Mouse (Mus musculus): ENCODE data around the gene Inpp5b.
"Not testable (repeated sequence)": the region's sequence is repeated elsewhere in the genome, so short reads cannot be mapped to it uniquely, and the experiment has no call there.

Inpp5b gene

DNA sequence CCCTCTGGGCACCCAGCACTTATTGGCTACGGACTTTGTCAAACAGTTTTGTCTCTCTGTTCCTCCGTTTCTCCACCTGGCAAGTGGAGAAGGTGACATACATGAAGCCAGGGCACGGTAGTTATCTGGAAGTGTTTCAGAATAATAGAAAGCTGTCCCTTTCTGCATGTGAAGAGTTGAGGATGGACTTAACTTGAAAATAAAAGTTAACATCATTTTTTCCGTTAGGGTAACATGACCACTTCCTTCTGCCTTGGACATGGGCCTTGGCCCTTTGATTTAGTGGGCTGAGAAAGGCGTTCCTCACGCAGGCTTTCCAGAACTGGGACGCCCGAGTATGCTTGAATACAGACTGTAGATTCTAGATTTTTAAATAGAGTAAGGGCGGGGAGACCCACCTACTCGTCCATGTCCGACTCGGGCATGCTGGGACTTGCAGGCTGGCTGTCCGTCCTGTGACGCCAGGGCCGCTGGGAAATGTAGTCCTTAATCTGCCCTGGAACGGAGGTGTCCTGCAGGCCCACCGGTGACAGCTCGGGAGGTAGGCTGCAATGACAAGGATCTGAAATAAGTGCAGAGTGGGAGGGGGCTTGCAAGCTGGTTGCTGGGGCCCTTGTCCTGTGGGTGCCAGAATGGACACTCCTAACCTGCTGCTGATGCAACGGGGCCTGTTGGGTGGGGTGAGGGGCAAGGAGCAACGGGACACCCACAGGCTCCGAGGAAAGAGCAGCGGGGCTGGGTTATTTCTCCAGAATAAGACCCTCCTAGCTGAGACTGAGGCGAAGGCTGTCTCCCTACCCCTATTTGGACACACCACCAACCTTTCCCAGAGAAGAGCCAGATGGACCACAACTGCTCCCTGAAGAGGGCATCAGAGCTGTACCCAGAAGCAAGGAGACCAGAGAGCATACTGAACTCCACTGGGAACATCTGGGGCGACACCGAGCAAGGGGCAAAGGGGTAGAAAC, at the start of gene Inpp5b:
Gene Inpp5b, plus strand, starts transcription at position 475 of the 968 bp plus-strand sequence.
- peak; percentile 87 to 90 for DNase-seq (ENCODE audit: low spot score in 2 of 2)

DNA sequence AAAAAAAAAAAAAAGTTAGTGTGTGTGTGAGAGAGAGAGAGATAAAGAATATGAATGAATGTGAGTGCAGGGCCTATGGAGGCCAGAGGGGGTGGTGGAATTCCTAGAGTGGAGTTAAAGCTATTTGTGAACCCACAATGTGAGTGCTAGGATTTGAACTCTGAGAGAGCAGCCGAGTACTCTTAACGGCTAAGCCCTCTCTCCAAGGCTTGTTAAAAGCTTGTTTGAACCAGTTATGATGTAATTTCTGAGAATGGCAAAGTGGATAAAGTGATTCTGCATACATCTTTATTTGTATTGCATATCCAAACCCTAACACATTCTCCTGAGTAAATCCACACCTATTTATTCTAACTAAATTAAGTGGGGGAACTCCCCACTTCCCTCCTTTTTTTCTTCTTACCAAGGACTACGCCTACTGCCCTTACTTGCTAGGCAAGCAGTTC, 49.2 kb upstream of the Inpp5b start:
- no peak for DNase-seq (ENCODE audit: low spot score in 2 of 2)

DNA sequence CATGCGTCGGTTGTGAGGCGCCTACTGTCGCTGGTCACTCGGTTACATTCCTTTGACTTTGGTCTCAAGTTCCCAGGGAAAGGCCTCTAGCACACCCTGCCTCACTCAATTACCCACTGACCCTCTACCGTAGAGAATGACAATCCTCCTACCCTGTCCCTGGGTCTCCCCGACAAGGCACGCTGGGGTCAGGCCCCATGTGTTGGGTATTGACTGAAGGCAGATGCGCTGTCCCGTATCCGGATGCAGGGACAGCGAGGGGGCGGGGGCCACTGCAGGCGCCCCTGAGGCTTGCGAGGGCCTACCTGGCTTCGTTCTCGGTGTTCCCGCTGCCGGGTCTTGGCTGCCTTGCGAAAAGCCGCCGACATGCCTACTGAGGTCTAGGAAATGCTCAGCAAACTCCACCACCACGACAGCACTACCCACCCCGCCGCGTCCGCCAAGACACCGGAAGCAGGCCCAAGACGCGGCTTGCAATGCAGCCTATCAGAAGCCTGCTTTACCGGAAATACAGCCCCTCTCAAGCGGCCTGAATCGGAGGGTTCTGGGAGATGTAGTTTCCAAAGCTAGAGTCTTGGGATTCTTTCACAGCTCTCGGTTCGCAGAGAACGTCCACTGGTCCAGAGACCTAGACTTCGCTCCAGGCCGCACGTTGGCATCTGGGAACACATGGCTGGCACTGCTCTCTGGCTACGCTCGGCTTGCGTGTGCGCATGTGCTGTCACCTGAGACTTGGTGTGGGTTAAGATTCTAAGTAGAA, 48.3 kb upstream of the Inpp5b start, which contains the start of gene Utp11:
Gene Utp11, minus strand, starts transcription at position 466 of the 760 bp plus-strand sequence.
- peak; percentile 83 to 86 for DNase-seq (ENCODE audit: low spot score in 2 of 2)

DNA sequence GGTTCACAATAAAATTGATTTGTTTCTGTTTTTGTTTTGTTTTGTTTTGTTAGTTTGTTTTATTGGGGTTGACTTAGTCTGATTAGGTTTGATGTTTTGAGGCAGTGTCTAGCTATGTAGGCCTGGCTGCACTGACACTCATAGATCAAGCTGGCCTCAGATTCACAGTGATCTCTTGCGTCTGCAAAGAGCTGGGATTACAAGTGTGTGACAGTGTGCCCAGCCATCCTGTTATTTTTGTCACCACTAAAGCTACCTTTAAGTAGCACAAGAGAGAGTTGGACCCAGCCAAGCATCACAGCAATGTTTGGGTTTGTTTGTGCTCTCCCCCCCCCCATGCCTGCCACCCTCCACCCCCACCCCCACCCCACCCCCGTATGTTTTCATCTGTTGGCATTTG, 47.1 kb upstream of the Inpp5b start:
- no peak for DNase-seq (ENCODE audit: low spot score in 2 of 2)

DNA sequence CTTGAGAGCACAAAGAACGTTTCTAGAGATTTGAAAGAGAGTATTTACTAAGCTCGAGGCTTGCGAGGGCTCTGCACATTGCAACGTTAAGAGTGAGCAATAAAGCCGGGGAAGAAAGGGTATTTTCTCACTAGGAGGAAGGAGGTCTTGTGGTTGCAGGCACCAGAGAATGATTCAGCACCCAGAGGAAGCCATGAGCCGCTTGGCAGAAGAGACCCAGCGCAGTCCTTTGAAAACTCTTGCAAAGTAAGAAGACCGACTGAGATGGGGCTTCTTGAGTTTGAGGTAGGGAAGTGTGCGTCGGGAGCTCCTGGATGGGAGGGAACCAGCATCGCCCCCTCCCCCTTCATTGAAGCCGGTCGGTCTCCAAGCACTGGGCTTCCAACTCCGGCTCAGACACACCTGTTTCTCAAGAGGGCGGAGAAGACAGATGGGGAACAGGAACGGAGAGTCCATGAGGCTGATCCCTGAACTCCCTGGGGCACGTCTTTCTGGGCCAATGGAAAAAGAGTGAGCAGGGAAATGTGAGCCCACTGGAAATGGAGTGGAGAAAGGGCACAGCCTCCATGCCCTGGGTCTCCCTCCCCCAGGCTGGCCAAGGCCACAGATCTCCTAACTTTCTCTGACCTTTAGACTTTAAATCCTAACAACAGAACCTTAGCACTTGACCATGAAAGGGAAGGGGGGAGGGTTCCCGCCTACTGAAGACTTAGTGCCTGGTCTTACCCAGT, 45.7 kb upstream of the Inpp5b start:
- no peak for DNase-seq (ENCODE audit: low spot score in 2 of 2)

DNA sequence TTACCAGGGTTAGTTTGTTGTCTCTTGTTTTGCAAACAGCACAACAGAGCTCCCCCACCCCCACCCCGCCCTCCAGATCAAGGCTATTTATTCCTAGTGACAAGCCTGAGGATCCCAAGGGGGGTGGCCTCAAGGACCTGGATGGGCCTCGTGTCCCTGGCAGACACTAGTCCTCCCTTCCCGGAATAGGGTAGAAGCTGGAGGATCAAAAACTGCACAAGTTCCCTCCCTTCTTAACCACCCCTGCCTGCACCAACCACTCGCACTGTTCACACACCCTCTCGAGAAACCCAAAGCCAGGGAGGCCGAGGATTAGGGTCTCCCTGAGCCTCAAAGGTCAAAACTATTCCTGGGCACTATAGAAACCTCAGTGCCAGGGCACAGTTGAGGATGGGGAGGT, 41.9 kb upstream of the Inpp5b start:
- DNase-seq (ENCODE audit: low spot score in 2 of 2) = no peak

DNA sequence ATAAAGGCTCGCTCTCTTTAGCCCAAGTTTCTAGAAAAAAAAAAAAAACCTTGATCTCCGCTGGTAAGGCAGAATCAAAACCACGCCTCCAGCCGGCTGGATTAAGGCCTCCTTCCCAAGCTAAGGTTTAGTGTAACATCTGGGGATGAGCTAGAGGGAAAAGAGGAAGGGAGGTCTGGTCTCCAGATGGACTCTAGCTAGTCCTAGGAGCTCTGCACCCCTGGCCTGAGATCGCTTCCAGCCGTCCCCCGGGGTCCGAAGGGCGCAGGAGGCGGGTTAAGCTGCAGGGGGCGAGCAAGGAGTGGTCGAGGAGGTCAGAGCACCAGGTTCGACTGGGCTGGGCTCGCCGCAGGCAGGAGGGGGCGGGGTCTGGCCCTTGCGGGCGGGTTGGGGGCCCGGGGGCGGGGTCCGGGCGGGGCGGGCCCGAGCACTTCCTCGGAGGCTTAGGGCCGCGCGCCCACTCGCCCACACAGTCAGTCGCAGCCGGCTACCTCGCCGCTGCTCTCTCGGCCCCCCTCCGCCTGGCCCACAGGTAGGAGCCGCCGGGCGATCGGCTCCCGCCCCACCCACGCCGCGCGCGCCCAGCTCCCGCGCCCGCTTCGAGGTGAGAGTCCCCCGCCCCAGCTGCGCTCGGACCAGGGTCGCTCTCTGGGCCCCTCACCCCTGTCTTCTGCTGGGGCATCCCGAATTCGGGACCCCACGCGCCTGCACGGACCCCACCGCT, 41.2 kb upstream of the Inpp5b start, which contains the start of gene Fhl3:
Gene Fhl3, plus strand, starts transcription at position 454 of the 724 bp plus-strand sequence.
- no peak for DNase-seq (ENCODE audit: low spot score in 2 of 2)

DNA sequence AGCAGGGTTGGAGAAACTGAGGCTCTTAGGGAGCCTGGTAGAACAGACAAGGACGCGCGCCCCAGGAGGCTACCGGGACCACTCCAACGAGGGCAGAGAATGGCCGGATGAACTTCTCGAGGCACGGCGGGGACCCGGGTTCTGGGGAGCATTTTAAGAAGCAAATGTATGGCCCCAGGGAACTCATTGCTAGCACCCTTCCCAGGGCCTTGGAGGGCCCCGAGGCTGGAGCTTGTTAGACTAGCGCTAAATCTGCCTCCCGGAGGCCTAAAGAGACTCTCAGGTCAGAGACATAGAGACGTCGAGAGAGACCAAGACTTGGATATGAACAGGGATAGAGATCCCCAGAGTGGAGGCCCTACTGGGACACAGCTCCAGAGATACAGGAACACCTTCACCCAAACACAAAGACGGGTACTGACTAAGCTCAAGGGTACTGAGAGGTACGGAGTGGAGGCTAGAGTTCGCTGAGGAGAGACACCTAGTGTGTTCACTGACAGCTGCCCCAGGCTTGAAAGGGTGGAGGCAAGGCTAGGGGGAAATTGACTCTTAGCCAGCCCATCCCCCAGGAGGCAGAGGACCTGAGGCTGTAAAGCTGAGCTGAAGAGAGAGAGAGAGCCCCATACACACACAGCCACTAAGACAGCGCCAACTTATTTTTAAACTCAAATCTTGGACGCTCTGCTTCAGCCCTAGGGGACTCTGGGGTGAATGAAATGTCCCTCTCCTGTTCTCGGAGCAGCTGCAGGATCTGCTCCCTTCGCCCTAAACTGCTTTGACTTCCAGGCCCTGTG, 40.4 kb upstream of the Inpp5b start:
- DNase-seq (ENCODE audit: low spot score in 2 of 2) = no peak

DNA sequence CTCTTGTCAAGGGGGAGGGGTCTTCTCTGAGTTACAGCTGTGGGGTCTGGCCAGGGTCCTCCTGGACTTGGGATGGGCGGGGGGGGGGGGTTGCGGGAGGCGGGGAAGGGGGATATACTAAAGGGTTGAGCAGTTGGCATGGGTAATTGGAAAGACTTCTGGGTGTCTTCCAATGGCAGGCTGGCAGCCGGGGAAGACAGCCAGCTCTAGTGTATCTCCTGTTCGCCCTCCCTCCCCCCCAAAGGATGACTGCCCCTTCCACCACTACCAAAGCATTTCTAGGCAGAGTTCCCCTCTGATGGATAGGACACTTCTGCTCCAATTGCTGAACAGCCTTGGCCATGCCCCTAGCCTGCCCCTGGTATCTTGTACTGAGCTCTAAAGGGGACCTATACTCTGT, 39.7 kb upstream of the Inpp5b start:
- no peak for DNase-seq (ENCODE audit: low spot score in 2 of 2)

DNA sequence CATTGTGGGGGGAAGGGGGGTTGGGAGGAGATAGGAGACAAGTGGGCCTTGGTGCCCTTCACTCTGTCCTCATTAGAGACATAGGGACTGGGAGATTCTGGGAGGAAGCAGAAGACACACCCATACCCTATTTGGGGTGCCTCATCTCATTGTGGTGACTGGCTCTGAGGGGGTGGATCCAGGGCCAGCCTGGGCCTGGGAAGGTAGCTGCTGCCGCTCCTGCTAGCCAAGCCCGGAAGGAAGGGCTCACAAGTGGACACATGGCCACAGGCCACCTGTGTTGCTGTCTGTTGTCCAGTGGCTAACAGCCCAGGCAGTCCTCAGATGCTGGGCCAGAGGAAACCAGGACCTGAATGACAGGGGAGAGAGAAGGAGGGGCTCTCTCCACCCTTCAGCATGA, 38.2 kb upstream of the Inpp5b start:
- DNase-seq (ENCODE audit: low spot score in 2 of 2) = no peak

DNA sequence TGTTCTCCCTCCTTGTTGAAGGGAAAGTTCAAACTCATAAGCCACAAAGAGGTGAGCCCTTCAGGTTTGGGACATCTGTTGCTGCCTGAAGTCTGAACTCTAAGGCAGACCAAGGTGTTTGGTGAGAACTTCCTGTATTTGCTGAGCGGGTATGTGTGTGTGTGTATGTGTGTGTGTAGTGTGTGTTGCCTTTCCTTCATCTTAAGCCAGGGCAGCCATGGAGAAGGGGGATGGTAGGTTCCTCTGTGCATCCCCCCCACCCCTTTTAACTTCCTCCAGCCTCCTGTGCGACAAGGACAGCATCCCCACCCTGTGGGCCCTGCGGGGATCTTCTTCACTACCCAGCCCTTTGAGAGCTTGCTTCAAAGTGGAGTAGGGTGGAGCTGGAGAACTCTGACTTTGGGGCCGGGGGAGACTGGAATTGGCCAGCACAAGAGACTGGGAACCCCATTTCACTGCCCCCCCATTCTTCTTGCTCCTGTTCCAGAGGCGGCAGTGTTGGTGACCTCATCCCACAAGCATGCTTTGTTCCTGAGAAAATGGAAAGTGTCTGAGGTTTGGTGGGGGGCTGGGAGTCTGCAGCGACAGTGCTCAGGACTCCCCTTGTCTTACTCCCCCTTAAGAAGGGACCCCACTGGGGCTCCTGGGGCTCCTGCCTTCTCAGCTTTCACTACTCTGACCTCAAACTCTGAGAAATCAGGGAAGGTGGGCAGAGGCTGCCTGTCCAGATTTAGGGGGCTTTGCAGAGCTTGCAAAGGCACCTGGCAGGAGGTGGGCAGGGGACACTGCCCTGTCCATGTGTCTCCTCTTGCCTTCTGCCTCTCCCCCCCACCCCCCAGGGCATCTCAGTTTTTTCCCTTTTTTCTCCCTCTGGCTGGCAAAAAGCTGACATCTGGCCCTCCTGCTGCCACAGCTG, 37.5 kb upstream of the Inpp5b start:
- no peak for DNase-seq (ENCODE audit: low spot score in 2 of 2)

DNA sequence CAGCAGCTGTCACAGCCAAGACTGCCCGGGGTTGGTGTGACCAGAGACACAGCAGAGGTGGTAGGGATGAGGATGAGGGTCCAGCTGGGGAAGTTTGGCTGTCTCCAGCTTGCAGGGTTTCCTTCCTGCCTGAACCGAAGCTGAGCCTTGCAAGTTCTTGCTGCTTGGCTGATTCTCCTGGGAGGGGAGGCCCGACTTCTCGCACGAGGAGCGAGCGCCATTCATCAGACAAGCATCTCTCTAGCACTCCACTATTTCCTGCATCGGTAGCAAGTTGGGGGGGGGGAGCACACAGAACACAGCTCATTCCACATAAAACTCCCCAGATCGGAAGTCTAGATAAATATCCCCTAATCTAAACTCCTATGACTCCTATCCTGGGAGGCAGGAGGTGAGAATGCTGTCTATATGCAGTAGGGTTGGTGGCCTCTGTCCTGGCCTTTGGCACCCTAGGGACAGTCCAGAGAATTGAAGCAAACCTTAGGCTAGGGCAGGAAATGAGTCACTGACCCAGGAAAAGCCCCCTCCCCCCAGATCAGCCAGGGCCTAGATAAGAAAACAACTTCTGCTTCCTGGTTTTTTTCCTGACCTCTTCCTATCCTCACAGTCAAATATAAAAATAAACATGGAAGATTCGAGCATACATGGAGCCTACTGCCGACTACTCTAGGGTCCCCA, 36.7 kb upstream of the Inpp5b start:
- DNase-seq (ENCODE audit: low spot score in 2 of 2) = no peak

DNA sequence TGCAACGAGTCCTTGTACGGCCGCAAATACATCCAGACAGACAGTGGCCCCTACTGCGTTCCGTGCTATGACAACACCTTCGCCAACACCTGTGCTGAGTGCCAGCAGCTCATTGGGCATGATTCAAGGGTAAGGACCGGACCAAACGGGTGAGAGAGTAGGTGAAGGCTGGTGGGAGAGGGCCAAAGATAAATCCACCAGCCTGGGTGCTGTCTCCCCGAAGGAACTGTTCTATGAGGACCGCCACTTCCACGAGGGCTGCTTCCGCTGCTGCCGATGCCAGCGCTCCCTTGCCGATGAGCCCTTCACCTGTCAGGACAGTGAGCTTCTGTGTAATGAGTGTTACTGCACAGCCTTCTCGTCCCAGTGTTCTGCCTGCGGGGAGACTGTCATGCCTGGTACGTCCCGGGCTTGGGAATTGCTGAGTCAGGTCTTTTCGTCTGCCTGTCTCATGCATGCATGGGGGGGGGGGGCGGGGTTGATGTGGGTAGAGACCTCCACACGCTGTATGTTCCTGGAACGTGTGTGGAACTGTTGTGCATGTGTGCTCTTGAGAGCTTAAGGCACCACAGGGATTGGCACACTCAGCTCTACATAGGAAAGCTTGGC, 35.9 kb upstream of the Inpp5b start:
- DNase-seq (ENCODE audit: low spot score in 2 of 2) = no peak

DNA sequence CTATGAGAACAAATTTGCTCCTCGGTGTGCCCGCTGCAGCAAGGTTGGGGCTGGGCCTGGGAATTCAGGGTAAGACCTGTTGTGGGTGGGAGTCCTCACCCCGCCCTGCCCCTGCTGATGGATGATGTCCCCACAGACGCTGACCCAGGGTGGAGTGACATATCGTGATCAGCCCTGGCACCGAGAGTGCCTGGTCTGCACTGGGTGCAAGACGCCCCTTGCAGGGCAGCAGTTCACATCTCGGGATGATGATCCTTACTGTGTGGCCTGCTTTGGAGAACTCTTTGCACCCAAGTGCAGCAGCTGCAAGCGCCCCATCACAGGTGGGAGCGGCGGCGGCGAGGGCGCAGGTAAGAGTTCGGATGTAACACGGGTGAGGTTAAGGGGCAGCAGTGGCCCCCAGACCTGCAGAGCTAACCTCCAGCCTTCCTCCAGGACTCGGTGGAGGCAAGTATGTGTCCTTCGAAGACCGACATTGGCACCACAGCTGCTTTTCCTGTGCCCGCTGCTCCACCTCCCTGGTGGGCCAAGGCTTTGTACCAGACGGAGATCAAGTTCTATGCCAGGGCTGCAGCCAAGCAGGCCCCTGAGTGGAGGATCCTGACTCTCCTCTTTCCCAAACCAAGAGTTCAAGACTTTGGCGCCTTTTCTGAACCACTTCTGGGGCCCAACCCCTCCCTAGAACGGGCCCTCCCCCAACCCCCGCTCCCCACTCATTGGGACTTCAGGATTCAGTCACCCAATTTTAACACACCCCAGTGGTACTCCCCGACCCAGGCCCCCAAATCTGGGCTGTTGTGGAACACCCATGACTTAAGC, 34.1 kb upstream of the Inpp5b start:
- DNase-seq (ENCODE audit: low spot score in 2 of 2) = not testable (repeated sequence)

DNA sequence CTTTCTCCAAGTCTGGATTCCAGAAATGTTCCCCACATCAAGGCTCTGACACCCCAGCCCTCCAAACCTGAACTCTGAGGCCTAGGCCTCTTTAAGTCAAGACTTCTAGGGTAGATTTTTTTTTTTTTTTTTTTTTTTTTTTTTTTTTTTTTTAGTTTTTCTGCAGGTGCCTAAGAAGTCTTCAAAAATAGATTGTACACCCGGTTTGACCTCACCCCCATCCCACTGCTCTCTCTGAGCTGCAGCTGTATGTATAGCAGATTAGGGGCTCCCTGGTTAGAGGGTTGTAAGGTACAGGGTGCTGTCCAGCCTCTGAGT, 33.5 kb upstream of the Inpp5b start:
- DNase-seq (ENCODE audit: low spot score in 2 of 2) = not testable (repeated sequence)

DNA sequence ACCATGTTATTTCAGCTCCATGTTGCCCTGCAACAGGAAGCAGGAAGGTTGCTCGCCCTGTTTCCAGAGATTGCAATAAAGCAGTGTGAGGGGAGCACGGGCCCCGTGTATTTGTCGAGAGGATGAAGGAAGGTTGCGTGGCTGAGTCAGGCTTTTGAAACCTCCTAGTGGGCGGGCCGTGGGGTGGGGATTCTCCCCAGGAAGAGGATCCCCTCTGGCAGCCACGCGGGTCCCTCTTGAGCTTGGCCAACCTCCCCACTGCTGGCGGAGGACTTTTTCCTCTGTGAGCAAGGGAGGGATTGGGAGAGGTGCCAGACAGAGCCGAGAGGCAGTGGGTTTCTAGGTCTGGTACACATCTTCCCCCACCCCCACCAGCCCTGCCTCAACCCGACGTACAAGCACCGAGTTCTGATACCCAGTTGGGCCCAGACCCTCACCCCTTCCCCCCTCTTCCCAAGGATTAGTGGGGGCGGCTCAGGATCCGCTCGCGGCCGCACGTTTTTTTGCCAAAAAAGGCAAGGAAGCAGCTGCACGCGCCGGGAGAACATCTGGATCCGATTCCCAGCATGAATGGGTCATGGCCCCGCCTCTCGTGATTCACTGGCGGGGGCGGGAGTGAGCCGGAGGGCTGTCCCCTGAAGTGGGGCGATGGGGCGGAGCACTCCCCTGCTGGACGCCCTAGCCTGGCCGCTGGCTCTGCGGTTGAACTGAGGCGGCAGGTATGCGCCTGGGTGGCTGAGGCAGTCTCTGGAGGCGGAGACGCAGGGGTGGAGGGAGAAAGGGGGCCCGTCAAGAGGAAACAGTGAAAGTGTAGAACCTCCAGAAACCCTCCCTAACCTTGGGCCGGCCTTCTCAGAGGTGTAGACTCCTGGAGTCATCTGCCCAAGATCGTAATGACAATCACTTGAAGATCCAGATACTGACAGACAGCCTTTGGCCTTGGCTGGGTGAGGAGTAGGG, 32.9 kb upstream of the Inpp5b start:
- peak; percentile 63 to 70 for DNase-seq (ENCODE audit: low spot score in 2 of 2)
